Mouse (Mus musculus): ENCODE data around the gene Phlpp2. TPM values are rescaled to one million over a fixed set of nuclear protein-coding genes. Genes with fewer than 3 reads are reported as not detected.

Gene Phlpp2
- total and polyA plus RNA-seq, 3 experiments = 1.7 to 5.9 TPM; not detected in 1

DNA sequence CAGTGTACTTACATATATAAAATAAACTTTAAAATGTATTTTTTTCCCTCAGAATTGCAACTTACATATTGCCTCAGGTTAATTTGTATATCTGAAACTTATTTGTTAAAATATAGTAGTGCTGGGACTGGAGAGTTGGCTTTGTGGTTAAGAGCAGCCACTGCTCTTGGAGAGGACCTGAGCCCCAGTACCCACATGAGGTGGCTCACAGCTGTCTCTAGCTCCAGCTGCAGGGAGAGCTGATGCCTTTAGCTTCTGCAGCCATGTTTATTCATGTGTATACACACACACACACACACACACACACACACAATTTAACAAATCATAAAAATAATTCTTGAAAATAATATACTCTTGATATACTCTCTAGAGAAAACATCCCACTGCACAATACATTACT lies 34.0 kb downstream of the Phlpp2 start:
- no peaks in the 10 kb centered on the region for H3K4me1 ChIP-seq (ENCODE audit: control insufficient read depth in 1 of 2, insufficient read depth in 2 of 2, low read length in 2 of 2)
- H3K36me3 ChIP-seq (ENCODE audit: control insufficient read depth in 1 of 2, insufficient read depth in 2 of 2, low read length in 2 of 2) = no peaks in the 10 kb centered on the region
- no peak for TF ChIP-seq GABPA (IDR thresholded peaks at IDR 0.05; ENCODE audit: low read depth, low read length)
- no peak for TF ChIP-seq MXI1 (IDR thresholded peaks at IDR 0.05; ENCODE audit: low read depth, low read length)
- no peak for TF ChIP-seq MAZ (IDR thresholded peaks at IDR 0.05; ENCODE audit: low read depth, low read length)
- TF ChIP-seq CHD2 (IDR thresholded peaks at IDR 0.05; ENCODE audit: low read length) = no peak
- no peak for TF ChIP-seq MYC (IDR thresholded peaks at IDR 0.05; ENCODE audit: low read depth, low read length)
- TF ChIP-seq POLR2AphosphoS2 (IDR thresholded peaks at IDR 0.05; ENCODE audit: low read length) = no peak
- TF ChIP-seq GATA1 (IDR thresholded peaks at IDR 0.05; ENCODE audit: low read depth, low read length) = no peak
- TF ChIP-seq ELF1 (IDR thresholded peaks at IDR 0.05; ENCODE audit: low read depth, low read length) = no peak
- TF ChIP-seq RAD21 (IDR thresholded peaks at IDR 0.05; ENCODE audit: low read depth, low read length) = no peak
- TF ChIP-seq ETS1 (IDR thresholded peaks at IDR 0.05; ENCODE audit: low read depth, low read length) = no peak
- TF ChIP-seq SIN3A (IDR thresholded peaks at IDR 0.05; ENCODE audit: low read length) = no peak
- TF ChIP-seq USF1 (IDR thresholded peaks at IDR 0.05; ENCODE audit: low read depth, low read length) = no peak
- TF ChIP-seq TAL1 (IDR thresholded peaks at IDR 0.05; ENCODE audit: low read length) = no peak
- TF ChIP-seq CHD1 (IDR thresholded peaks at IDR 0.05; ENCODE audit: low read depth, low read length) = no peak
- TF ChIP-seq HCFC1 (IDR thresholded peaks at IDR 0.05; ENCODE audit: low read depth, low read length) = no peak
- TF ChIP-seq KAT2A (conservative IDR thresholded peaks at IDR 0.05; ENCODE audit: low read depth, low read length) = no peak
- no peak for TF ChIP-seq MAX (IDR thresholded peaks at IDR 0.05; ENCODE audit: low read length)
- TF ChIP-seq JUND (IDR thresholded peaks at IDR 0.05; ENCODE audit: low read depth, low read length) = no peak
- TF ChIP-seq MEF2A (IDR thresholded peaks at IDR 0.05; ENCODE audit: extremely low read depth, insufficient replicate concordance, low read depth, low read length, poor library complexity, severe bottlenecking) = no peak
- no peaks in the 10 kb centered on the region for H3K9me3 ChIP-seq (replicated peaks; ENCODE audit: insufficient read depth, low read length)
- H3K79me2 ChIP-seq (ENCODE audit: control insufficient read depth, insufficient read depth, low read length, poor library complexity) = no peaks in the 10 kb centered on the region
- DNase-seq (ENCODE audit: low read depth, low spot score) = no peak
- H3K4me3 ChIP-seq (ENCODE audit: control insufficient read depth in 1 of 2, insufficient read depth in 1 of 2, low read depth in 2 of 2, low read length in 2 of 2) = no peak overlapping the region
- H3K27me3 ChIP-seq (ENCODE audit: control insufficient read depth in 1 of 2, insufficient read depth in 2 of 2, low read length in 2 of 2) = no peaks in the 10 kb centered on the region
- H3K9ac ChIP-seq (ENCODE audit: control insufficient read depth, low read depth, low read length, poor library complexity, severe bottlenecking) = no peak overlapping the region
- H3K27ac ChIP-seq (ENCODE audit: control insufficient read depth, low read depth, low read length) = no peak overlapping the region

DNA sequence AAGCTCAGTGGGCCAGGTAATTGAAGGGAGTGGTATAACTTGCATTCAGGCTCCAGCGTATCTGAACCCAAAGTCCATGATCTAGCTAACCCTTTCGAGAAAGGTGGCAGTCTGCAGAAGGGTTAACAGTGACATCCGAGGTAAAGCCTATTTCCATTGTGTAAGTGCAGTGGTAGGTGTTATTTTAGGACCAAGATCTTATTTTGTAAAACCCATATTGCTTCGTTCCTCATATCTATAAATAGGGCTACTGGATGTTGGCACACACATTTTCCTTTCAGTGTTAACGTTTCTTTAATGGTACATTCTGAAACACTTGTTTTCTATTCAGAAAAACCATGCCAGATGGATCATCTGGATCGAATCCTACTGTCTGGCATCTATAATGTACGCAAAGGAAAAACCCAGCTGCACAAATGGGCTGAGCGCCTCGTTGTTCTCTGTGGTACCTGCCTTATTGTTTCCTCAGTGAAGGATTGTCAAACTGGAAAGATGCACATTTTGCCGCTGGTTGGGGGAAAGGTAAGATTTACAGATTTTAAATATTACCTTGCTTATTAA lies 35.6 kb downstream of the Phlpp2 start:
- TF ChIP-seq USF1 (IDR thresholded peaks at IDR 0.05; ENCODE audit: low read depth, low read length) (no peak), BHLHE40 (IDR thresholded peaks at IDR 0.05; ENCODE audit: borderline replicate concordance, low read depth, low read length) (no peak), ZKSCAN1 (IDR thresholded peaks at IDR 0.05; ENCODE audit: low read depth, low read length) (no peak), JUND (IDR thresholded peaks at IDR 0.05; ENCODE audit: low read depth, low read length) (no peak), MYC (IDR thresholded peaks at IDR 0.05; ENCODE audit: low read depth, low read length) (no peak), RAD21 (IDR thresholded peaks at IDR 0.05; ENCODE audit: low read depth, low read length) (no peak), MXI1 (IDR thresholded peaks at IDR 0.05; ENCODE audit: low read depth, low read length) (no peak), TBP (IDR thresholded peaks at IDR 0.05; ENCODE audit: low read depth, low read length) (no peak), POLR2A (IDR thresholded peaks at IDR 0.05; ENCODE audit: control insufficient read depth in 1 of 2, insufficient read depth in 1 of 2, low read depth in 1 of 2, low read length in 2 of 2, poor library complexity in 1 of 2) (no peak), MAX (IDR thresholded peaks at IDR 0.05; ENCODE audit: low read length) (no peak), TCF12 (IDR thresholded peaks at IDR 0.05; ENCODE audit: low read depth, low read length) (no peak), MAFK (IDR thresholded peaks at IDR 0.05; ENCODE audit: borderline replicate concordance, low read depth, low read length) (no peak), SIN3A (IDR thresholded peaks at IDR 0.05; ENCODE audit: low read length) (no peak), GABPA (IDR thresholded peaks at IDR 0.05; ENCODE audit: low read depth, low read length) (no peak), MEF2A (IDR thresholded peaks at IDR 0.05; ENCODE audit: extremely low read depth, insufficient replicate concordance, low read depth, low read length, poor library complexity, severe bottlenecking) (no peak), CTCF (IDR thresholded peaks at IDR 0.05 in 2 of 3, conservative IDR thresholded peaks at IDR 0.05 in 1 of 3; ENCODE audit: control insufficient read depth in 1 of 3, insufficient read depth in 1 of 3, low read depth in 2 of 3, low read length in 3 of 3, poor library complexity in 1 of 3, severe bottlenecking in 1 of 3) (no peak), ZC3H11A (IDR thresholded peaks at IDR 0.05; ENCODE audit: low read depth, low read length) (no peak), RCOR1 (IDR thresholded peaks at IDR 0.05; ENCODE audit: low read depth, low read length) (no peak)
- Histone ChIP-seq H3K4me1 (ENCODE audit: control insufficient read depth in 1 of 2, insufficient read depth in 2 of 2, low read length in 2 of 2) (no peaks in the 10 kb centered on the region), H3K9me3 (replicated peaks; ENCODE audit: insufficient read depth, low read length) (no peaks in the 10 kb centered on the region), H3K79me2 (ENCODE audit: control insufficient read depth, insufficient read depth, low read length, poor library complexity) (no peaks in the 10 kb centered on the region), H3K9ac (ENCODE audit: control insufficient read depth, low read depth, low read length, poor library complexity, severe bottlenecking) (no peak overlapping the region), H3K27ac (ENCODE audit: control insufficient read depth, low read depth, low read length) (no peak overlapping the region), H3K36me3 (ENCODE audit: control insufficient read depth in 1 of 2, insufficient read depth in 2 of 2, low read length in 2 of 2) (no peaks in the 10 kb centered on the region), H3K27me3 (ENCODE audit: control insufficient read depth in 1 of 2, insufficient read depth in 2 of 2, low read length in 2 of 2) (no peaks in the 10 kb centered on the region), H3K4me3 (ENCODE audit: control insufficient read depth in 1 of 2, insufficient read depth in 1 of 2, low read depth in 2 of 2, low read length in 2 of 2) (no peak overlapping the region)
- no peak for DNase-seq (ENCODE audit: low read depth, low spot score)
